Mouse (Mus musculus) lung, postnatal 14 days (tissue): ENCODE data around the gene Mbd6.
A peak's percentile ranks its signal among the peaks of the same experiment; 100 is the strongest.

Experiments used
- DNase-seq: peaks from one replicate; pipeline ENCODE4 v3.0.0; 2021

The Mbd6 gene

DNA sequence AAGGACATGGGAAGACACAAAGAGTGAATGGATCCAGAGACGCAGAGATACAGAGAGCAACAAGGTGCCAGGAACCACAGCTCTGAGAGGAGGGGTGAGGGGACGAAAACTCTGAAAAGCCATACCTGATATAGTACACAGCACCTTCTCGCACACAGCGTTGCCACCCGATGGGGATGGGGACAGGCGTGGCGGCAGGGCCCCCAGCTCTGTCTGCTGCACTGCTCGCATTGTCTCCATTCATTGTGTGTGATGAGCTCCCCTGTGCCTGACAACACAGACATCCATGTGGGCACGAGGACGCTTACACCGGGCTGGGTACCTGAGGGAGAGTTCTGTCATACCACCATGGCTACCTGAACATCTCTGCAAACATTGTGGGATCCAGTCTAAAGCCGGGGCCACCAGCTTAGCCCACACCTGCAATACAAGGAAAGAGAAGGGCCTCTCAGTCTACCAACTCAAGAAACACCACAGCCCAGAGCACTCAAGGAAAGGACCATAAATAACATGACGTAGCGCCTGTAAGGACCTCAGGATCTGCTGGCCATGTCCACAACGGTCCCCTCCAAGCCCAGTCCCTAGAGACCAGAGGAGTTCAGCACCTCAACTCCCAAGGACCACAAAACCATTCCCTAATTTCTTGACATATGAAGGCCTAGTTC, 1.4 kb downstream of the Mbd6 start:
- DNase-seq: no peak

GRCm38 (mm10) chr10:127286730-127287129, 2.1 kb downstream of the Mbd6 start:
- no peak for DNase-seq

DNA sequence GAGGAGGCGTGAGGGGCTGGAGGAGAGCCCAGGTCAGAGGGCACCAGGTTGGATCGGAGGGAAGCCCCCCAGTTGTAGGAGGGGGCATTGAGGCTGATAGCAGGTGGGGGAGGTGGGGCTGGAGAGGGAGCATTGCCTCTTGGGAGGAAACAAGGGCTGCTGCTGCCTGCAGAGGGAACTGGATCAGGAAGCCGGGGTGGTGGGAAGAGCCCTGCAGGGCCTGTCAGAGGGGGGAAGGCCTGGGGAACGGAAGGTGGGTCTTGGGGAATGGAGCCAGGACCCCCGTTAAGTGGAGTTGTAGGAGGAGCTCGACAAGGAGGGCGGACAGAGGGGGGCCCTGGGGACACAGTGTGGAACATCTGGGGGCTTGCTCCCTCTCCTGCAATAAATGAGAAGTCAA, 2.6 kb downstream of the Mbd6 start:
- DNase-seq: no peak

GRCm38 (mm10) chr10:127285644-127286043, 3.2 kb downstream of the Mbd6 start:
- no peak for DNase-seq

GRCm38 (mm10) chr10:127284724-127285500, 3.9 kb downstream of the Mbd6 start:
- no peak for DNase-seq

DNA sequence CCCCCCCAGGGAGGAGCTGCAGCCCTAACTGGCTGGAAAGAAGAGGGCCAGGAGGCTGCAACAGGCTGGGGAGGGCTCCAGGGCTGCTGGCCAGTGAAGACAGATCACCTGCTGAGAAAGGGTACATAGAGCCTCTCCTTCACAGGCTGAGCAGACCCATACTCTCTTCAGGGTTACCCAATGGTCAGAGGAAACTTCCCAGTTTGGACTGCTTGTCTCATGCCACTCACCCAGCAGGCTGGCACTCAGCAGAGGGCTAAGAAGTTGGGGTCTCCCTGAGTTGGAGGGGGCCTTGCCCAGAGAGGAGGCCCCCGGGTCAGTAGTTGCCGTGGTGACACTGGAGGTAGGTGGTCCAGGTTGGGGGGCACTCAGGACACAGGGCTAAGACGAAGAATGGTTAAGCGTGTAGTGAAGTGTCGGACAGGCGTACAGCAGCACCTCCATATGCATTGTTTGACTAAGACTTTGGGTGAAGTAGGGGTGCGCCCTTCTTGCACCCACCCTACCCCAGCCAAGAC, 4.7 kb downstream of the Mbd6 start:
- no peak for DNase-seq

- no peak for DNase-seq
Observed at GRCm38 (mm10) chr10:127282620-127283215, 6.1 kb downstream of the Mbd6 start.

DNA sequence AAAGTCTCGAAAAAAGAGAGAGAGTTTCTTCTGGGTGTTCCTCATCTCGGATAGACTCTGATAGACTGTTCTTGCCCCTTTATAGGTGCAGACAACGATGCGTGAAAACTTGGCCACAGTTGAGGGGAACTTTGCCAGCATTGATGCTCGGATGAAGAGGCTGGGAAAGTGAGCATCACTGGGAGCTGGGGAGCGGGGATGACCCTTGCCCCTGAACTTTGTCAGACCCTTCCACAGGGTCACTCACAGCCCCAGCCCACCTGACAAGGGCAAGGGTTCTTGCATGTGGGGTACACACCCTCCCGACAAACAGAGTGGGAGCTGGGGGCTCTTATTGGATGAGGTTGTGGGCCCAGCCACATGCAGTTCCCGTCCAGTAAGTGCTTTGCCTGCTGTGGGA, 7.5 kb downstream of the Mbd6 start:
- no peak for DNase-seq

DNA sequence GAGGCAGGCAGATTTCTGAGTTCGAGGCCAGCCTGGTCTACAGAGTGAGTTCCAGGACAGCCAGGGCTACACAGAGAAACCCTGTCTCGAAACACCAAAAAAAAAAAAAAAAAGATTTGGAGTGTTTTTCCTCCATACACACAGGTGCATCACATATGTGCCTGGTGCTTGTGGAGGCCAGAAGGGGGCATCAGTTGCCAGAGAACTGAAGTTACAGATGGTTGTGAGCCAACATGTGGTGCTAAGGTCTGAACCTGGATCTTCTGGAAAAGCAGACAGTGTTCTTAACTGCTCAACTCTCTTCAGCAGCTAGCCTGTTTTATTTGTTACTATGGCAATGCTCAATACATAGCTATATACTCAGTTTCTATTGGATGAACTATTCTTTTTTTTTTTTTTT, 9.1 kb downstream of the Mbd6 start:
- DNase-seq: no peak

- no peak for DNase-seq
Observed at GRCm38 (mm10) chr10:127274261-127275022, 14.4 kb downstream of the Mbd6 start.

DNA sequence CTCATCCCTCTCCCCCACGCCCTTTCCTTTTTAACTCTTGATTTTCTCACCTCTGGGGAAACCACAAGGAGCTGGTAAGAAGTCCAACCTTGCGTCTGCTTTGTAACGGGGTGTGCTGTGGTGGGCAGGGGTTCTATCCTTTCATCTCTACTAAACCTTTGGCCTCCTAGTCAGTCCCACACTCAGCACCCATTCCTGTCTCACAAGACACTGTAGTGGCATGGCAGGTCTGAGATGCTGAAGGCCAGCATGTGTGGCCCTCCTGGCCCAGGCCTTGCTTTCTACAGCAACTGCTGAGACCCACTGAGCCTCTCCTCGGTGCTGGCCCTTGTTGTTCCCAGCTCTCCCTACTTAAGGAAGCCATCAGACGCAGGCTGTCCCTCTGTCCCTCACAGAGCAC, 16.4 kb downstream of the Mbd6 start:
- no peak for DNase-seq

DNA sequence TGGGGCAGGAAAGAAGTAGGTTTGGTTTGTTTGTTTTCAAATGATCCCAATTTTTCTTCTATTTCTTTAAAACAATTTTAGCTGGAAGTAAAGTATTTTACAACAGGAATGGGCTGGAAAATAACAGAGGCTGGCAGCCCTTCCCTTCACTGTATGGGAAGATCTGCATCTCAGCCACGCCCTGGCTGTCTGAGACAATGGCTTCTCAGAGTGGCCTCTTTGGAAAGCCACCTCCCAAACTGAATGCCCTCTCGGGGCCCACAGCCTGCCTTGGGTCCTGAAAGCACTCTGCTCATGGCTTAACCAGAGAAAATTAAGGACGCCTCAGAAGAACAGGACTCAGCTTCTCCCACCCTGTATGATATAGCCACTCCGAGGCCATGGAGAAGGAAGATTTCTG, 18.9 kb downstream of the Mbd6 start:
- no peak for DNase-seq

- no peak for DNase-seq
Observed at GRCm38 (mm10) chr10:127269036-127269435, 19.8 kb downstream of the Mbd6 start.

DNA sequence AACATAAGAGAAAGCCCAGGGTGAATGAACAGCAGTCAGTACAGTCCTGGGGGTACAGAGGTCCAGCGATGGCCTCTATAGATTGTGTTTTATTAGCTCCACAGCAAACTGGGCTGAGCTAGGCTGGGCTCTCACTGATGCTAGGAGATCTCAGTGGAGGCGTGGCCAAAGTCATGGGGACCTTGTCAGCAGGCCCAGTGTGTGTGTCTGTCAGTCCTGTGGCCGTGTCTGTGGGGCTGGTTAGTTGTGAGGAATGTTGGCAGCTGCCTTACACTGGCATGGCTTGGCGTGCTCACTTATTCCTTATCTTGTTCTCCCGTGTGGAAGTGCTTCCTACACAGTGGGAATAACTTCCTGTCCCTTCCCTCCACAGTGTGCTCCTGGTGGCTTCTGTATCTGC, 20.4 kb downstream of the Mbd6 start:
- no peak for DNase-seq

DNA sequence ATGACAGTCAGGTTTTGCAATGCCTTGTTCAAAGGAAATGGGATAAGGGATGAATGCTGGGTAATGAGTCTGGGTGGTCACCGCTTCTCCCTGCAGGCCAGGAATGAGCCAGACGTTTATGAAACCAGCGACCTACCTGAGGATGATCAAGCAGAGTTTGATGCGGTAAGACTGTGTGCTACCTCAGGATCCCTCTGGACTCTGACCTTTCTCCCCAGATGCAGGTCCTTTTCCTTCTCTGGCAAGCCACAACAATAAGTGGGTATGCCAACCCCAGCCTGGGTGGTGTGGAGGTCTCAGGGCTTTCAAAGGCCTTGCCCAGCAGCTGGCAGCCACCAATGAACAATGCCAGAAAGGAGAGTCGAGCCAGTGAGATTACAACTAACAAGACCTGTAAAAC, 21.5 kb downstream of the Mbd6 start:
- DNase-seq: no peak

- peak; percentile 94 for DNase-seq
Observed at GRCm38 (mm10) chr10:127266112-127267091, 22.4 kb downstream of the Mbd6 start, which contains the start of gene Dctn2. Gene Dctn2 (plus strand): TSS chr10:127266368.

- DNase-seq: no peak
Observed at GRCm38 (mm10) chr10:127265727-127266111, 23.1 kb downstream of the Mbd6 start.

DNA sequence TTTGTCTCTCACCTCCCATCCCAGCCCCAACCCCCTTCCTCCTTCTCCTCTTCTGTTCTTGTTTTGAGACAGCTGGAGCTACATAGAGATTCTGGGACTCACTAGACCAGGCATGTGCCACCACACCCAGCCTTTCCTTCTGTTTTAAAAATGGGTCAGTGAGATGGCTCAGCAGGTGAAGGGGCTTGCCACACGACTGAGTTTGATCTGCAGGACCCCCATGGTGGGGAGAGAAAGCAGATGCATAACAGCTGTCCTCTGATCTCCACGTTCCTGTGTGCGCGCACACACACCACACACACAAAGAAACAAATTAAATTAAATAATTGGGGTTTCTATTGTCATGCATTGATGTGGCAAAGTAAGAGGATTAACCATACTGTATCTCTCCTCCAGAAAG, 23.8 kb downstream of the Mbd6 start:
- DNase-seq: no peak

GRCm38 (mm10) chr10:127264336-127264735, 24.5 kb downstream of the Mbd6 start:
- DNase-seq: no peak

DNA sequence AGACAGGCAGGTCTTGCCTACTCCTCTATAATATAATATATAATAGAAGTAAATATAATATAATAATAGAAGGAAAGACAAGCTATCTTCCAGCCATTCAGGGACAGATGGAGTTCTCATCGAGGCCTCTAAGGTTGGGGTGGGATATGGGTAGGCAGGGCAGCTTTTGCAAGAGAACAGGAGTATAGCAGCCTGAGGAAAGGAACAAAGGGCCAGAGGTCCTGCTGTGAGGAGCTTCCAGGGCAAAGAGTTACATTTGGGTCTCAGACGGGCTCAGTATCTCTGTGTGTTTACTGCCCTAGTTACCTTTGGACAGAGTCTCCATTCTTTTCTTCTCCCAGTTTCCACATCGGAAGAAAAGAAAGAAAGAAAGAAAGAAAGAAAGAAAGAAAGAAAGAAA, 25.2 kb downstream of the Mbd6 start:
- no peak for DNase-seq

GRCm38 (mm10) chr10:127262548-127263398, 26.0 kb downstream of the Mbd6 start, which contains the start of gene Kif5a:
Gene Kif5a (minus strand): TSS chr10:127263348.
- no peak for DNase-seq
